Mouse (Mus musculus) heart, embryonic 10.5 days (tissue): ENCODE results near the gene Gabrb1. TPM values are rescaled to one million over a fixed set of nuclear protein-coding genes. Genes with fewer than 3 reads are reported as not detected.

Source experiments
- DNase-seq: peaks from one replicate; pipeline ENCODE4 v3.0.0-alpha.2; 2017; ENCODE audit warnings: low spot score
- H3K27ac ChIP-seq: fragments of 300-500 bp; sonication (generic); 2 replicates; pipeline ENCODE4 v1.5.1; 2016; ENCODE audit warnings: mild to moderate bottlenecking
- H3K27me3 ChIP-seq: fragments of 300-500 bp; sonication (generic); 2 replicates; pipeline ENCODE4 v1.6.1; 2016; ENCODE audit warnings: mild to moderate bottlenecking; ENCODE audit not compliant: poor library complexity, insufficient read depth, severe bottlenecking
- H3K36me3 ChIP-seq: fragments of 300-500 bp; sonication (generic); 2 replicates; pipeline ENCODE4 v1.6.1; 2016; ENCODE audit warnings: mild to moderate bottlenecking, moderate library complexity
- H3K4me1 ChIP-seq: fragments of 300-500 bp; sonication (generic); 2 replicates; pipeline ENCODE4 v1.6.1; 2016; ENCODE audit warnings: mild to moderate bottlenecking
- H3K4me3 ChIP-seq: fragments of 300-500 bp; sonication (generic); 2 replicates; pipeline ENCODE4 v1.5.1; 2016; ENCODE audit warnings: mild to moderate bottlenecking, moderate library complexity
- H3K9me3 ChIP-seq: fragments of 300-500 bp; sonication (generic); 2 replicates; pipeline ENCODE4 v1.6.1; 2016; ENCODE audit warnings: mild to moderate bottlenecking, moderate library complexity
- WGBS: fragments of 180-500 bp; shearing (Covaris S2); methylation state at CpG from one replicate; pipeline ENCODE4 v1.1.7; 2016; 5-methylcytosine and 5-hydroxymethylcytosine counted together
- polyA plus RNA-seq: library from polyadenylated mRNA; unstranded; fragments of >200 nt; fragmentation: Nextera tagmentation; extraction: Ambion mirVana; gene quantifications from 2 replicates; pipeline ENCODE4 v1.2.1, GENCODE M21; 2016

Gabrb1 gene
- polyA plus RNA-seq, 1 experiment from 2014 or later: 0.92 TPM

- peaks cover 5% of the 10 kb centered on the region; the same call in 1 of the 2 replicates for H3K4me1 ChIP-seq
- peak overlapping the region; percentile 71 for H3K4me3 ChIP-seq
- H3K36me3 ChIP-seq: no peaks in the 10 kb centered on the region
- H3K9me3 ChIP-seq: no peaks in the 10 kb centered on the region
- 0 out of 2 replicates have a peak overlapping the region, but pooled peaks have one; percentile 47 for H3K27ac ChIP-seq
- H3K27me3 ChIP-seq: 0 out of 2 replicates have a peak, but pooled peaks cover 4% of the 10 kb centered on the region
- WGBS: under 1% methylated on average over 46 of the region's 46 CpGs
- peak; percentile 81 for DNase-seq
Observed at GRCm38 (mm10) chr5:71700468-71701272, 42.8 kb downstream of the Gabrb1 start.

- DNase-seq: no peak
- Histone ChIP-seq H3K9me3 (no peaks in the 10 kb centered on the region), H3K4me1 (peaks cover 5% of the 10 kb centered on the region; the same call in 1 of the 2 replicates), H3K4me3 (peak overlapping the region; percentile 71), H3K27ac (0 out of 2 replicates have a peak overlapping the region, but pooled peaks have one; percentile 47), H3K36me3 (no peaks in the 10 kb centered on the region), H3K27me3 (0 out of 2 replicates have a peak, but pooled peaks cover 4% of the 10 kb centered on the region)
- WGBS: 3% methylated on average over 6 of the region's 6 CpGs
Observed at GRCm38 (mm10) chr5:71701273-71701614, 43.3 kb downstream of the Gabrb1 start.

- no peaks in the 10 kb centered on the region for H3K4me1 ChIP-seq
- 82% methylated on average over 8 of the region's 8 CpGs for WGBS
Observed at GRCm38 (mm10) chr5:71732931-71733792, 75.2 kb downstream of the Gabrb1 start.

GRCm38 (mm10) chr5:71747411-71747810 is 89.5 kb downstream of the Gabrb1 start:
- WGBS: 79% methylated on average over 2 of the region's 2 CpGs
- no peak for DNase-seq
- no peak overlapping the region for H3K27ac ChIP-seq

More at GRCm38 (mm10) chr5:71732931-71733792, 75.2 kb downstream of the Gabrb1 start:
- no peaks in the 10 kb centered on the region for H3K27me3 ChIP-seq
- H3K4me3 ChIP-seq: no peak overlapping the region
- no peaks in the 10 kb centered on the region for H3K36me3 ChIP-seq
- H3K27ac ChIP-seq: no peak overlapping the region
- DNase-seq: no peak
- no peaks in the 10 kb centered on the region for H3K9me3 ChIP-seq

GRCm38 (mm10) chr5:71753966-71754365 is 96.1 kb downstream of the Gabrb1 start:
- no peaks in the 10 kb centered on the region for H3K4me1 ChIP-seq
- no peaks in the 10 kb centered on the region for H3K9me3 ChIP-seq
- H3K27ac ChIP-seq: no peak overlapping the region
- no peak for DNase-seq
- no peaks in the 10 kb centered on the region for H3K36me3 ChIP-seq
- H3K4me3 ChIP-seq: no peak overlapping the region
- H3K27me3 ChIP-seq: no peaks in the 10 kb centered on the region
- 82% methylated on average over 5 of the region's 5 CpGs for whole genome bisulfite sequencing

More at GRCm38 (mm10) chr5:71747411-71747810, 89.5 kb downstream of the Gabrb1 start:
- no peak overlapping the region for H3K4me3 ChIP-seq
- no peaks in the 10 kb centered on the region for H3K4me1 ChIP-seq
- H3K27me3 ChIP-seq: no peaks in the 10 kb centered on the region
- no peaks in the 10 kb centered on the region for H3K36me3 ChIP-seq
- no peaks in the 10 kb centered on the region for H3K9me3 ChIP-seq

- Histone ChIP-seq H3K4me1 (no peaks in the 10 kb centered on the region), H3K27me3 (no peaks in the 10 kb centered on the region), H3K27ac (no peak overlapping the region), H3K4me3 (no peak overlapping the region), H3K9me3 (no peaks in the 10 kb centered on the region), H3K36me3 (no peaks in the 10 kb centered on the region)
- DNase-seq: no peak
- 82% methylated on average over 6 of the region's 6 CpGs for WGBS
Observed at GRCm38 (mm10) chr5:71761105-71761504, 103.2 kb downstream of the Gabrb1 start.

- Histone ChIP-seq H3K27ac (no peak overlapping the region), H3K9me3 (no peaks in the 10 kb centered on the region), H3K27me3 (no peaks in the 10 kb centered on the region), H3K36me3 (no peaks in the 10 kb centered on the region), H3K4me3 (no peak overlapping the region), H3K4me1 (no peaks in the 10 kb centered on the region)
- 60% methylated on average over 2 of the region's 2 CpGs for WGBS
- DNase-seq: no peak
Observed at GRCm38 (mm10) chr5:71781514-71782179, 123.7 kb downstream of the Gabrb1 start.

- Histone ChIP-seq H3K4me3 (no peak overlapping the region), H3K4me1 (no peaks in the 10 kb centered on the region), H3K27me3 (no peaks in the 10 kb centered on the region), H3K36me3 (no peaks in the 10 kb centered on the region), H3K27ac (no peak overlapping the region), H3K9me3 (no peaks in the 10 kb centered on the region)
- WGBS: 29% methylated on average over 1 of the region's 1 CpGs
- DNase-seq: no peak
Observed at GRCm38 (mm10) chr5:71822862-71823261, 164.9 kb downstream of the Gabrb1 start.

GRCm38 (mm10) chr5:71828342-71828741 is 170.4 kb downstream of the Gabrb1 start:
- H3K4me1 ChIP-seq: no peaks in the 10 kb centered on the region
- DNase-seq: no peak
- H3K27ac ChIP-seq: no peak overlapping the region
- H3K4me3 ChIP-seq: no peak overlapping the region
- no peaks in the 10 kb centered on the region for H3K36me3 ChIP-seq
- H3K9me3 ChIP-seq: no peaks in the 10 kb centered on the region
- no peaks in the 10 kb centered on the region for H3K27me3 ChIP-seq

GRCm38 (mm10) chr5:71828996-71829395 is 171.1 kb downstream of the Gabrb1 start:
- WGBS: 69% methylated on average over 1 of the region's 1 CpGs
- Histone ChIP-seq H3K4me1 (no peaks in the 10 kb centered on the region), H3K27ac (no peak overlapping the region), H3K36me3 (no peaks in the 10 kb centered on the region), H3K27me3 (no peaks in the 10 kb centered on the region), H3K4me3 (no peak overlapping the region), H3K9me3 (no peaks in the 10 kb centered on the region)
- no peak for DNase-seq

- Histone ChIP-seq H3K27ac (no peak overlapping the region), H3K9me3 (no peaks in the 10 kb centered on the region), H3K4me1 (no peaks in the 10 kb centered on the region), H3K4me3 (no peak overlapping the region), H3K27me3 (no peaks in the 10 kb centered on the region), H3K36me3 (no peaks in the 10 kb centered on the region)
- no peak for DNase-seq
- WGBS: 69% methylated on average over 2 of the region's 2 CpGs
Observed at GRCm38 (mm10) chr5:71830342-71830741, 172.4 kb downstream of the Gabrb1 start.

- H3K4me3 ChIP-seq: no peak overlapping the region
- H3K9me3 ChIP-seq: no peaks in the 10 kb centered on the region
- H3K27me3 ChIP-seq: no peaks in the 10 kb centered on the region
- no peak overlapping the region for H3K27ac ChIP-seq
- DNase-seq: no peak
- no peaks in the 10 kb centered on the region for H3K36me3 ChIP-seq
- no peaks in the 10 kb centered on the region for H3K4me1 ChIP-seq
Observed at GRCm38 (mm10) chr5:71842241-71842640, 184.3 kb downstream of the Gabrb1 start.
